Mouse (Mus musculus): ENCODE results near the gene Wwox. TPM values are rescaled to one million over a fixed set of nuclear protein-coding genes. Genes with fewer than 3 reads are reported as not detected.

The Wwox gene
- polyA plus RNA-seq, 1 experiment from 2014 or later = 14.0 TPM

- no peak for ATAC-seq (replicated peaks; ENCODE audit: low FRiP score, low TSS enrichment, low read depth)
- H3K4me3 ChIP-seq (ENCODE audit: low read depth, low read length) = no peak overlapping the region
- DNase-seq (ENCODE audit: low spot score) = no peak
- H3K4me1 ChIP-seq (replicated peaks; ENCODE audit: control insufficient read depth, insufficient read depth, low read length) = no peaks in the 10 kb centered on the region
- no peak overlapping the region for H3K9ac ChIP-seq (ENCODE audit: low read length)
- H3K4me2 ChIP-seq (ENCODE audit: low read length) = no peak overlapping the region
- H3K27me3 ChIP-seq (replicated peaks; ENCODE audit: control insufficient read depth, insufficient read depth, low read length) = no peaks in the 10 kb centered on the region
- H3K9me3 ChIP-seq (ENCODE audit: control insufficient read depth, low read length) = no peaks in the 10 kb centered on the region
- no peak overlapping the region for H3K27ac ChIP-seq (ENCODE audit: low read depth)
- H3K36me3 ChIP-seq (ENCODE audit: control insufficient read depth, insufficient read depth, low read length) = no peaks in the 10 kb centered on the region
- WGBS = 30% methylated on average over 6 of the region's 6 CpGs
These were observed 96.7 kb downstream of the Wwox start for GRCm38 (mm10) chr8:114536201-114536600.

- WGBS = 10% methylated on average over 3 of the region's 3 CpGs
- H3K9me3 ChIP-seq (ENCODE audit: control insufficient read depth, low read length) = no peaks in the 10 kb centered on the region
These were observed 101.7 kb downstream of the Wwox start for GRCm38 (mm10) chr8:114541132-114541531.

GRCm38 (mm10) chr8:114548360-114548759 lies 108.9 kb downstream of the Wwox start:
- no peaks in the 10 kb centered on the region for H3K36me3 ChIP-seq (ENCODE audit: control insufficient read depth, insufficient read depth, low read length)
- H3K27me3 ChIP-seq (replicated peaks; ENCODE audit: control insufficient read depth, insufficient read depth, low read length) = no peaks in the 10 kb centered on the region
- ATAC-seq (replicated peaks; ENCODE audit: low FRiP score, low TSS enrichment, low read depth) (0 out of 2 replicates have a peak, but pooled peaks have one; percentile 29), DNase-seq (ENCODE audit: low spot score) (no peak)
- no peak overlapping the region for H3K4me3 ChIP-seq (ENCODE audit: low read depth, low read length)
- H3K4me2 ChIP-seq (ENCODE audit: low read length) = no peak overlapping the region
- H3K9me3 ChIP-seq (ENCODE audit: control insufficient read depth, low read length) = no peaks in the 10 kb centered on the region
- no peak overlapping the region for H3K9ac ChIP-seq (ENCODE audit: low read length)
- peak overlapping the region; percentile 65; the same call in 1 of the 2 replicates for H3K27ac ChIP-seq (ENCODE audit: low read depth)
- peaks cover 16% of the 10 kb centered on the region for H3K4me1 ChIP-seq (replicated peaks; ENCODE audit: control insufficient read depth, insufficient read depth, low read length)
- 40% methylated on average over 8 of the region's 8 CpGs for WGBS

More at GRCm38 (mm10) chr8:114541132-114541531, 101.7 kb downstream of the Wwox start:
- Histone ChIP-seq H3K4me3 (ENCODE audit: low read depth, low read length) (no peak overlapping the region), H3K4me1 (replicated peaks; ENCODE audit: control insufficient read depth, insufficient read depth, low read length) (no peaks in the 10 kb centered on the region), H3K27me3 (replicated peaks; ENCODE audit: control insufficient read depth, insufficient read depth, low read length) (no peaks in the 10 kb centered on the region), H3K36me3 (ENCODE audit: control insufficient read depth, insufficient read depth, low read length) (no peaks in the 10 kb centered on the region), H3K9ac (ENCODE audit: low read length) (no peak overlapping the region), H3K27ac (ENCODE audit: low read depth) (no peak overlapping the region), H3K4me2 (ENCODE audit: low read length) (no peak overlapping the region)
- DNase-seq (ENCODE audit: low spot score) = peak; percentile 65
- no peak for ATAC-seq (replicated peaks; ENCODE audit: low FRiP score, low TSS enrichment, low read depth)

DNA sequence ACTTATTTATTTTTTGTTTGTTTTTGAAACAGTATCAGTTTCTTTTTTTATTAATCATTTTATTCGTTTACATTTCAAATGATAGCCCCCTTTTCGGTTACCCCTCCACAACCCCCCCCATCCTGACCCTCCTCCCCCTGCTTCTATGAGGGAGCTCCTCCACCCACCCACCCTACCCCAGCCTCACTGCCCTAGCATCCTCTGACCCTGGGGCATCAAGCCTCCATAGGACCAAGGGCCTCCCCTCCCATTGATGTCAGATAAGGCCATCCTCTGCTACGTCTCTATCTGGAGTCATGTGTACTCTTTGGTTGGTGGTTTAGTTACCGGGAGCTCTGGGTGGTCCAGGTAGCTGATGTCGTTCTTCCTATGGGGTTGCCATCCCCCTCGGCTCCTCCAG lies 109.4 kb downstream of the Wwox start:
- H3K4me2 ChIP-seq (ENCODE audit: low read length) = no peak overlapping the region
- ATAC-seq (replicated peaks; ENCODE audit: low FRiP score, low TSS enrichment, low read depth) = no peak
- peak overlapping the region; percentile 54; the same call in 1 of the 2 replicates for H3K27ac ChIP-seq (ENCODE audit: low read depth)
- WGBS = 62% methylated on average over 6 of the region's 6 CpGs
- peaks cover 16% of the 10 kb centered on the region for H3K4me1 ChIP-seq (replicated peaks; ENCODE audit: control insufficient read depth, insufficient read depth, low read length)
- no peak for DNase-seq (ENCODE audit: low spot score)
- no peak overlapping the region for H3K9ac ChIP-seq (ENCODE audit: low read length)
- H3K4me3 ChIP-seq (ENCODE audit: low read depth, low read length) = no peak overlapping the region
- H3K27me3 ChIP-seq (replicated peaks; ENCODE audit: control insufficient read depth, insufficient read depth, low read length) = no peaks in the 10 kb centered on the region
- H3K9me3 ChIP-seq (ENCODE audit: control insufficient read depth, low read length) = no peaks in the 10 kb centered on the region
- H3K36me3 ChIP-seq (ENCODE audit: control insufficient read depth, insufficient read depth, low read length) = no peaks in the 10 kb centered on the region

- DNase-seq (ENCODE audit: low spot score) (no peak), ATAC-seq (replicated peaks; ENCODE audit: low FRiP score, low TSS enrichment, low read depth) (no peak)
- H3K4me3 ChIP-seq (ENCODE audit: low read depth, low read length) = no peak overlapping the region
- no peaks in the 10 kb centered on the region for H3K27me3 ChIP-seq (replicated peaks; ENCODE audit: control insufficient read depth, insufficient read depth, low read length)
- 81% methylated on average over 7 of the region's 7 CpGs for WGBS
- no peak overlapping the region for H3K4me2 ChIP-seq (ENCODE audit: low read length)
- no peak overlapping the region for H3K27ac ChIP-seq (ENCODE audit: low read depth)
- no peak overlapping the region for H3K9ac ChIP-seq (ENCODE audit: low read length)
- peaks cover 16% of the 10 kb centered on the region for H3K4me1 ChIP-seq (replicated peaks; ENCODE audit: control insufficient read depth, insufficient read depth, low read length)
- H3K36me3 ChIP-seq (ENCODE audit: control insufficient read depth, insufficient read depth, low read length) = no peaks in the 10 kb centered on the region
- no peaks in the 10 kb centered on the region for H3K9me3 ChIP-seq (ENCODE audit: control insufficient read depth, low read length)
These were observed 110.6 kb downstream of the Wwox start for GRCm38 (mm10) chr8:114550029-114550428.

GRCm38 (mm10) chr8:114552606-114553005 lies 113.2 kb downstream of the Wwox start:
- Histone ChIP-seq H3K36me3 (ENCODE audit: control insufficient read depth, insufficient read depth, low read length) (no peaks in the 10 kb centered on the region), H3K27ac (ENCODE audit: low read depth) (no peak overlapping the region; the same call in 1 of the 2 replicates), H3K4me3 (ENCODE audit: low read depth, low read length) (no peak overlapping the region), H3K9ac (ENCODE audit: low read length) (no peak overlapping the region), H3K4me1 (replicated peaks; ENCODE audit: control insufficient read depth, insufficient read depth, low read length) (peaks cover 12% of the 10 kb centered on the region), H3K9me3 (ENCODE audit: control insufficient read depth, low read length) (no peaks in the 10 kb centered on the region), H3K4me2 (ENCODE audit: low read length) (no peak overlapping the region), H3K27me3 (replicated peaks; ENCODE audit: control insufficient read depth, insufficient read depth, low read length) (no peaks in the 10 kb centered on the region)
- WGBS = 59% methylated on average over 3 of the region's 3 CpGs
- ATAC-seq (replicated peaks; ENCODE audit: low FRiP score, low TSS enrichment, low read depth) = no peak
- no peak for DNase-seq (ENCODE audit: low spot score)

DNA sequence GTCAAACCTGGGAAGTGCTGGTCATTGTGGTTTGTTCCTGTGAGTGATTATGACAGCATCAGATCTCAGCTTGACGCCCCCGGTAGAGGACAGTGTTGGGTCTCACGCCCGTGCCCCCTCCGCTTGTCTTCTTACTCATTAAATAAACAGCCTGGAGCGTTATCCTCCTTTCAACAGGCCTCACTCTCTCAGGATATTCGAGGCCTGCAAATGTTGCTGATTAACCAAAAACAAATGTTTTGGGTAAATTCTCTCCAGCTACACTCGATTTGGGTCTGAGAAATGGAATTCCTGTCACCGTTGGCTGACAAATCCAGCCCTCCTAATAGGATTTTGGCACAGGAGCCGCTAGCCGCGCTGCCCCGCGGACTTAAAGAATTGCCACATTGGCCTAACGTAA lies 115.5 kb downstream of the Wwox start:
- no peak for ATAC-seq (replicated peaks; ENCODE audit: low FRiP score, low TSS enrichment, low read depth)
- Histone ChIP-seq H3K27me3 (replicated peaks; ENCODE audit: control insufficient read depth, insufficient read depth, low read length) (no peaks in the 10 kb centered on the region), H3K36me3 (ENCODE audit: control insufficient read depth, insufficient read depth, low read length) (no peaks in the 10 kb centered on the region), H3K4me3 (ENCODE audit: low read depth, low read length) (no peak overlapping the region), H3K9me3 (ENCODE audit: control insufficient read depth, low read length) (no peaks in the 10 kb centered on the region), H3K4me2 (ENCODE audit: low read length) (no peak overlapping the region), H3K9ac (ENCODE audit: low read length) (no peak overlapping the region), H3K4me1 (replicated peaks; ENCODE audit: control insufficient read depth, insufficient read depth, low read length) (peaks cover 3% of the 10 kb centered on the region; the same call in 1 of the 2 replicates), H3K27ac (ENCODE audit: low read depth) (no peak overlapping the region)
- DNase-seq (ENCODE audit: low spot score) = no peak
- 57% methylated on average over 15 of the region's 15 CpGs for WGBS

DNA sequence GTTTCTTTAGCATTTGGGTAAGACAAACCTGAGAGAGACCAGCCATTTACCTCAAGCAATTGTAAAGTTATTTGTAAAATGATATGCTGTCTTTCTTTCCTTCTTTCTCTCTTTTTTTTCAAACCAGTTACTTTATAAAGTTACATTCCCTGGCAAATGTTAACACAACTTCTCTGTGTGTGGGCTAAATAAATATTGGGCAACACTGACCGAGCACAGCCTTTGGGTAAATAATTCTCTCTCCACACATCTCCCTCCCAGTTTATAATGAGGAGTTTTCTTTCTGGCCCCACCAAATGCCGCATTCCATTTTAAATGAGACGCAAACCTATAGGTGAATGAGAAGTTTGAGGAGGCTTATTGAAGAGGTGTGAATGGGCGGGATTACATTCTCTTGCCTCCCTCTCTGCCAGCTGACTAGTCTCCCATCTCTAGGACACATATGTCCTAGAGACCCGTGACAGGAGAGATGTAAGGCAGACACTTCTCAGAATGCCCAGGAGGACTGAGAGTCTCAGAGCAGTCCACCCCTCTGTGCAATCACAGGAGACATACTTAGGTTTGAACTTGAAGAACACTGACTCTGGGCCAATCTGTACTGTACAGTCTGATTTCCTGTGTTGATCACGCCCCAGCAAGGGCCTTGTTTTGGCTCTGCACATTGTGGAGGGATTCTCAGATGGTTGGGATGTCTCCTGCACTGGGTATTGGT lies 116.2 kb downstream of the Wwox start:
- Histone ChIP-seq H3K27me3 (replicated peaks; ENCODE audit: control insufficient read depth, insufficient read depth, low read length) (no peaks in the 10 kb centered on the region), H3K9me3 (ENCODE audit: control insufficient read depth, low read length) (no peaks in the 10 kb centered on the region), H3K9ac (ENCODE audit: low read length) (no peak overlapping the region), H3K36me3 (ENCODE audit: control insufficient read depth, insufficient read depth, low read length) (no peaks in the 10 kb centered on the region), H3K4me3 (ENCODE audit: low read depth, low read length) (no peak overlapping the region), H3K4me1 (replicated peaks; ENCODE audit: control insufficient read depth, insufficient read depth, low read length) (peaks cover 3% of the 10 kb centered on the region; the same call in 1 of the 2 replicates), H3K4me2 (ENCODE audit: low read length) (no peak overlapping the region), H3K27ac (ENCODE audit: low read depth) (no peak overlapping the region)
- ATAC-seq (replicated peaks; ENCODE audit: low FRiP score, low TSS enrichment, low read depth) (no peak), DNase-seq (ENCODE audit: low spot score) (no peak)
- 68% methylated on average over 6 of the region's 6 CpGs for WGBS

DNA sequence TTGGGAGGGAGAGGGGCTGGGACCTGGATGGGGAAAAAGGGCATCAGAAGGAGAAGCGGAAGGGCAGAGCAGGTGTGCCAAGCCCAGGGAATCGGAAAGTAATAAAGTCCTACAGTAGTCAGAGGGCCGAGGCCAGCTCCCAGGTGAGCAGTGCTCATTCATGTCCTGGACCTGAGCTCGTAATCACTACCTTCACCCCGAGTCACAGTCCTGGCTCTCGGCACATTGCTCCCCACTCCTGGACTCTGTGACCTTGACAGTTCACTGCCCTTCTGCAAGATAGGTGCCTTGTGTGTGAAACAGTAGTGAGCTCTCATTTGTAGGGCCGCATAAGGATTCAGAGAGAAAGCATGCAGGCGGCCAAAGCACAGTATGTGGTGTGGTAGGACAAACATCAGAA lies 121.7 kb downstream of the Wwox start:
- H3K4me1 ChIP-seq (replicated peaks; ENCODE audit: control insufficient read depth, insufficient read depth, low read length) = no peaks in the 10 kb centered on the region
- H3K36me3 ChIP-seq (ENCODE audit: control insufficient read depth, insufficient read depth, low read length) = no peaks in the 10 kb centered on the region
- H3K27ac ChIP-seq (ENCODE audit: low read depth) = no peak overlapping the region
- no peak for ATAC-seq (replicated peaks; ENCODE audit: low FRiP score, low TSS enrichment, low read depth)
- no peak for DNase-seq (ENCODE audit: low spot score)
- WGBS = 85% methylated on average over 8 of the region's 8 CpGs
- no peak overlapping the region for H3K9ac ChIP-seq (ENCODE audit: low read length)
- no peak overlapping the region for H3K4me2 ChIP-seq (ENCODE audit: low read length)
- no peaks in the 10 kb centered on the region for H3K9me3 ChIP-seq (ENCODE audit: control insufficient read depth, low read length)
- H3K4me3 ChIP-seq (ENCODE audit: low read depth, low read length) = no peak overlapping the region
- no peaks in the 10 kb centered on the region for H3K27me3 ChIP-seq (replicated peaks; ENCODE audit: control insufficient read depth, insufficient read depth, low read length)
